Comparison of ENCODE assay signal across 8 mouse cellular contexts in genomic region chr9:121354792-121355390, GRCm38 (mm10). TPM values are rescaled to one million over a fixed set of nuclear protein-coding genes. Genes with fewer than 3 reads are reported as not detected.
DNase-seq lines count a peak whose midpoint lies in the region; ATAC-seq and TF ChIP-seq lines count a peak whose summit lies in the region.

No protein-coding gene starts in this region.

- no peak overlapping the region for H3K4me3 ChIP-seq in testis, adult 2 months (ENCODE audit: control insufficient read depth, low read depth, low read length)
- H3K4me3 ChIP-seq in heart, embryonic 14.5 days (ENCODE audit: control insufficient read depth in 1 of 2, insufficient read depth in 1 of 2, low read depth in 1 of 2, low read length in 2 of 2) = no peak overlapping the region
- no peak overlapping the region for H3K4me3 ChIP-seq in liver, adult 2 months (ENCODE audit: insufficient read depth, low read depth, low read length)

- no peak for DNase-seq in testis, postnatal 10 days (ENCODE audit: low spot score)
- DNase-seq in brain, adult 2 months (ENCODE audit: low read depth, low spot score) = peak; percentile 61
- peak; percentile 94 for DNase-seq in liver, adult 2 months (ENCODE audit: extremely low read depth, low read depth, low spot score)
- DNase-seq in left cerebral cortex, postnatal 4 days = no peak

- H3K9ac ChIP-seq in heart, embryonic 14.5 days (ENCODE audit: low read length) = peak overlapping the region; percentile 55
- H3K9ac ChIP-seq in liver, adult 2 months (ENCODE audit: low read depth, low read length) = no peak overlapping the region; the same call in 1 of the 2 replicates

- no peak for TF ChIP-seq POLR2A in testis, adult 2 months (IDR thresholded peaks at IDR 0.05; ENCODE audit: control insufficient read depth, low read depth, low read length)
- TF ChIP-seq POLR2A in liver, adult 2 months (IDR thresholded peaks at IDR 0.05; ENCODE audit: extremely low read depth, insufficient read depth, low read length) = no peak

- no peaks in the 10 kb centered on the region for H3K9me3 ChIP-seq in heart, embryonic 14.5 days (ENCODE audit: control insufficient read depth, low read length)

- H3K36me3 ChIP-seq in testis, adult 2 months (ENCODE audit: control insufficient read depth, insufficient read depth, low read length) = no peaks in the 10 kb centered on the region
- H3K36me3 ChIP-seq in heart, embryonic 14.5 days (ENCODE audit: control insufficient read depth, insufficient read depth, low read length) = no peaks in the 10 kb centered on the region
- no peaks in the 10 kb centered on the region for H3K36me3 ChIP-seq in liver, adult 2 months (ENCODE audit: control insufficient read depth, insufficient read depth, low read length)

- peak; percentile 61; the same call in 1 of the 2 replicates for TF ChIP-seq CTCF in testis, adult 2 months (IDR thresholded peaks at IDR 0.05; ENCODE audit: control insufficient read depth, insufficient read depth, insufficient replicate concordance, low read depth, low read length)
- peak; percentile 70 for TF ChIP-seq CTCF in liver, adult 2 months (IDR thresholded peaks at IDR 0.05; ENCODE audit: low read depth, low read length)

- H3K27ac ChIP-seq in testis, adult 2 months (ENCODE audit: control insufficient read depth, insufficient read depth, low read depth, low read length) = no peak overlapping the region; the same call in 1 of the 2 replicates
- peak overlapping the region; percentile 81 to 84 for H3K27ac ChIP-seq in heart, embryonic 14.5 days (replicated peaks in 1 of 2; ENCODE audit: control insufficient read depth in 1 of 2, insufficient read depth in 1 of 2, low read depth in 2 of 2, low read length in 2 of 2)
- H3K27ac ChIP-seq in liver, adult 2 months (replicated peaks; ENCODE audit: insufficient read depth, low read depth, low read length) = peak overlapping the region; percentile 89

- intact Hi-C loops in left cerebral cortex, postnatal 4 days (cut with DNase I) = loop anchor here (5.0 kb wide), 1 partner anchor 58 kb away; the partner anchor contains the start of gene Trak1

- ATAC-seq in heart, embryonic 14.5 days (ENCODE audit: insufficient number of reproducible peaks, insufficient read depth, low FRiP score, low read depth) = no peak
- peak; percentile 63; the same call in 1 of the 2 replicates for ATAC-seq in neutrophil, adult 5-6 weeks (ENCODE audit: extremely low read depth, insufficient number of reproducible peaks, low FRiP score, poor library complexity, severe bottlenecking)
- ATAC-seq in erythroid progenitor cell, adult 5-6 weeks (replicated peaks; ENCODE audit: low FRiP score, poor library complexity, severe bottlenecking) = no peak

- WGBS in heart, embryonic 14.5 days = 69% methylated on average over 4 of the region's 4 CpGs
- 35% methylated on average over 4 of the region's 4 CpGs for whole genome bisulfite sequencing in liver, adult 2 months

- no peaks in the 10 kb centered on the region for H3K27me3 ChIP-seq in testis, adult 2 months (ENCODE audit: control insufficient read depth, insufficient read depth, low read length)
- no peaks in the 10 kb centered on the region for H3K27me3 ChIP-seq in heart, embryonic 14.5 days (ENCODE audit: control insufficient read depth, insufficient read depth, low read length)
- no peaks in the 10 kb centered on the region for H3K27me3 ChIP-seq in liver, adult 2 months (ENCODE audit: control insufficient read depth, insufficient read depth, low read length)

- peaks cover 18% of the 10 kb centered on the region; the same call in 1 of the 2 replicates for H3K79me2 ChIP-seq in liver, adult 2 months (ENCODE audit: control insufficient read depth, insufficient read depth, low read length)

- 0 out of 2 replicates have a peak overlapping the region, but pooled peaks have one; percentile 38 for H3K4me2 ChIP-seq in heart, embryonic 14.5 days (ENCODE audit: low read length)

- H3K4me1 ChIP-seq in testis, adult 2 months (ENCODE audit: control insufficient read depth, insufficient read depth, low read length) = peaks cover 10% of the 10 kb centered on the region
- peaks cover 61 to 80% of the 10 kb centered on the region in 2 experiments for H3K4me1 ChIP-seq in heart, embryonic 14.5 days (ENCODE audit: control insufficient read depth in 2 of 2, insufficient read depth in 2 of 2, low read length in 2 of 2)
- H3K4me1 ChIP-seq in liver, adult 2 months (ENCODE audit: control insufficient read depth, insufficient read depth, low read length) = peaks cover 40% of the 10 kb centered on the region

RNA-seq across cellular contexts. Expression of gene Trak1, which starts 57.6 kb away (rescaled TPM):
- polyA plus RNA-seq in testis, adult 2 months (2012; rRNA removed) = 22.2 and 23.1 TPM in 2 replicates
- polyA plus RNA-seq in heart, embryonic 14.5 days (2014; fragmentation: Nextera tagmentation; extraction: Ambion mirVana) = 41.3 and 42.1 TPM in 2 replicates
- total RNA-seq in liver, adult 2 months (2014; rRNA removed) = 50.3 and 56.6 TPM in 2 replicates
- polyA plus RNA-seq in liver, adult 2 months (2012; rRNA removed) = 58.8 and 61.2 TPM in 2 replicates
- total RNA-seq in neutrophil, adult 5-6 weeks (2017) = 45.3 and 51.1 TPM in 2 replicates
- 13.4 and 14.4 TPM in 2 replicates for total RNA-seq in erythroid progenitor cell, adult 5-6 weeks (2015; ENCODE audit: low replicate concordance)
- total RNA-seq in erythroid progenitor cell, adult 5-6 weeks (2017; ENCODE audit: low replicate concordance) = 5.8 and 7.2 TPM in 2 replicates
- 100 to 1,000 TPM; 208 to 215 TPM for total RNA-seq in left cerebral cortex, postnatal 4 days (2021)

Comparison
In these comparisons a context has a peak if more than half of its experiments do, and no peak if none do; other contexts are left out.
1. DNase-seq: peak in brain, adult 2 months (single experiment) and liver, adult 2 months (single experiment); none in testis, postnatal 10 days (single experiment) and left cerebral cortex, postnatal 4 days (single experiment).